Mouse (Mus musculus) bone marrow macrophage, adult 2 months (primary cell): Measurements from ENCODE around the gene Alk. TPM values are rescaled to one million over a fixed set of nuclear protein-coding genes. Genes with fewer than 3 reads are reported as not detected.

Experiments
- H3K27ac ChIP-seq: 2 replicates; pipeline ENCODE4 v1.5.1; 2012; ENCODE audit warnings: low read depth, low read length; ENCODE audit not compliant: insufficient read depth
- H3K4me1 ChIP-seq: 2 replicates; pipeline ENCODE4 v1.6.1; 2012; ENCODE audit warnings: low read length; ENCODE audit not compliant: control insufficient read depth, insufficient read depth
- H3K4me3 ChIP-seq: 2 replicates; pipeline ENCODE4 v1.5.1; 2012; ENCODE audit warnings: mild to moderate bottlenecking, low read length, moderate library complexity; ENCODE audit not compliant: insufficient read depth
- CTCF ChIP-seq: IDR thresholded peaks from 2 replicates; pipeline ENCODE4 v1.5.1; 2012; ENCODE audit warnings: low read depth, mild to moderate bottlenecking, low read length, moderate library complexity
- POLR2A ChIP-seq: IDR thresholded peaks from 2 replicates; pipeline ENCODE4 v1.6.1; 2012; ENCODE audit warnings: mild to moderate bottlenecking, low read depth, low read length, borderline replicate concordance
- polyA plus RNA-seq: library from polyadenylated mRNA; stranded (reverse); fragments of >200 nt; gene quantifications from 2 replicates; pipeline ENCODE4 v1.2.4, GENCODE M21; 2012; ENCODE audit not compliant: missing spikeins, insufficient read depth, insufficient read length

The Alk gene
- polyA plus RNA-seq, 1 experiment = not detected

DNA sequence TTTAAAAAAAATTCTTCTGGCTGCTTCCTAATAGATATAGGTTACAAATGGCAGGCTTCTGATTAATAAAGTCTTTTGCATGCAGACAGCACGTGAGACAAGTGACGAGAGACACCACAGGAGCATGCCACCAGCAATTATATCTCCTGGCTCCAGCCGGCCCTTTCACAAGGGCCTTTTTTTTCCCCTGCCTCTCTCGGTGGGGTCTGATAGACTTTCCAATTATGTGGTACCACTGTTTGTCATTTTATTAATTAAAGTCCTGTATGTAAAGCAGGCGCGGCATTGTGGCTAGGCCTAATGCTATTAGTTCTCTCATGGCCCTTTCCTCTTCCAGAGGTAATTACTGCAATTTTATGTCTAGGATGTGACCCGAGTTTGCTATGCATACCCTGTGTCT, 630.7 kb downstream of the Alk start:
- Histone ChIP-seq H3K4me1 (no peaks in the 10 kb centered on the region), H3K4me3 (no peak overlapping the region), H3K27ac (no peak overlapping the region)
- TF ChIP-seq POLR2A (no peak), CTCF (no peak)

DNA sequence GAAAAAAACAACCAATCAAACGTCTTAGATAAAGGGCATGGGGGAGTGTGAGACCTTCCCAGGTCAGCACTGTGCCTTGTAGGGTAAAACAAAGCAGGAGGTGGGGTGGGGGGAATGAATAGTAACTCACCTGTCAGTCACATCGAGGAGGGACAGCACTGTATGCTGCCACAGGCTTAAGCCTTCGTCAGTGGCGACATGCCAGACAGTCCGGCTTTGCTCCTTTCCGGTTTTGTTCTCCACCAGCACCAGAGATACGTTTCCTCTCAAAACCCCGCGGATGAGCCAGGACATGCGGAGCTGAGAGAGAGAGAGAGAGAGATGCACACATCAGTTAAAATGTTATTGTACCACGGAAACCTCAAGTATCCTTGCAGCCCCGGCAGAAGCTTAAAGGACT, 637.1 kb downstream of the Alk start:
- H3K27ac ChIP-seq = no peak overlapping the region
- no peak for TF ChIP-seq CTCF
- TF ChIP-seq POLR2A = no peak
- H3K4me1 ChIP-seq = no peaks in the 10 kb centered on the region
- no peak overlapping the region for H3K4me3 ChIP-seq

DNA sequence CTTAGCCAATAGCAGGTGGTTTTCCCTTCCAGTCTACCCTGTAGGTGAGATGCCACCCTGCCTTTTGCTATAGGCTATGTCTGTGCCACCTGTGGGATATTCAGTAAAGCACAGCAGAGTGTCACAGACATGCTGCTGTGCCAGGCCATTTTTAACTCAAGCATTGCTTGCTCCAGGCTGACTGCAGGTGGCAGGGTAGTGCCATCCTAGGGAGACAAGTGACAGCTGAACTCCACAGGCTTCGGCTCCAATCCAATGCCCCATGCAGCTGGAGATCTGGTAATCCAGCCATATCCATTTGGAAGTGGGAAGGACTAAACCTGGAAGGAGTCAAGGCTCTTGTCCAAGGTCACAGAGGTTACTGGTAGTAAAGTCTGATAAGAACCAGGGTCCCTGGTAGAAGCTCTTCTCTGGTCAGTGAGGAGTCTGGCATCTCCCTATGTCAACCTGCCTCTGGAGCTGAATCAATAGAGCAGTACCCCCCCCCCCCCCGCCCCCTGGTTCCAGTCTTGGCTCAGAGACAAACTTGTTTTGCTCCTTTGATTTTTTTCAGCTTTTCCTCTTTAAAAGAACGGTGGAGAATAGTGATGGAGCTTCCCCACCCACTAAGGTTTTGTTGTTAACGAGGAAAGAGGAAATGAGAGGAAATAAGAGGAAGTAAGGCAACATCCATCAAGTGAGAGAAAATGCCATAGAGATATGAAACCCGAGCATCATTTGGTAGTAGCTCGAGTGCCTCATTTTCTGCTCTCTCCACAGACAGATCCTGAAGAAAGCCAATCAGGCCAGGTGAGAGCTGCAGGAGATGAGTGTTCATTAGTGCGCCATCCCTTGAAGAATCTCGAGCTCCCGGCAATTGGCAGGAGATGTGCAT, 638.5 kb downstream of the Alk start:
- Histone ChIP-seq H3K4me3 (no peak overlapping the region), H3K4me1 (no peaks in the 10 kb centered on the region), H3K27ac (no peak overlapping the region)
- TF ChIP-seq CTCF (no peak), POLR2A (no peak)

DNA sequence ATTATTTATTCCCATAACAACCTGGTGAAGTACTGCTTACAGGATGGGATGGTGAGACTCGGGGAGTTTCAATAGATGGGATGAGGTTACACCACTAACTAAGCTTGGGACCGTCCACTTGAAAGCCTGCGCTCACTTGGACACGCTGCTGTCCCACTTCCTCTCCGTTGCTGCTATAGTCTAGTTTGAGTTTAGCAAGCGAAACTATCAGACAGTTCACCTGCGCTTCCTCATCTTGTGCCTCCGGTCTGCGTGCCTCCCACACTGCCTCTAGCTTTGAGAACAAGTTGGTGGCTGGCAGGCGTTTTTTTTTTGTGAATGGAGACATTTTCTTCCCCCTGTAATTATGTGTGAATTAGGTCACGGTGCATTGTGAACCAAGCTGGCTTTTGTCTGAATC, 639.8 kb downstream of the Alk start:
- H3K4me3 ChIP-seq = no peak overlapping the region
- H3K4me1 ChIP-seq = no peaks in the 10 kb centered on the region
- TF ChIP-seq POLR2A (no peak), CTCF (no peak)
- H3K27ac ChIP-seq = no peak overlapping the region

DNA sequence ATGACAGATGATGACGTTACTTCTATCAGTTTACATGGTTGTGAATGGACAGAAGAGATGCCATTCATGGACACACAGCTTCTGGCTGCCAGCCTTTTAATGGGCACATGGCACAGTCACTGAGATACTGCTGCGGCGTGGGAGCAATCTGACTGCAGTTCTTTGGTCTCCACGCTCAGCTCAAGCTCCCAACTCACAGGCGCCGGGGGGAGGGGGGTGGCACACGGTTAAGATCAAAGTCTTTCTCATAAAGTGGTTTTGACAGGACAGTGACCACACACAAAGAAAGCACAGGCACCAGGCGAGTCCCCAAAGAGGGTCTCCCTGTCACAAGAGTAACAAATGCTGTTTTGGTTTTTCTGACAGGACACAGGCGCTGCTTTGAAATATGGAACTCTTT, 641.7 kb downstream of the Alk start:
- no peak overlapping the region for H3K4me3 ChIP-seq
- H3K27ac ChIP-seq = no peak overlapping the region
- no peaks in the 10 kb centered on the region for H3K4me1 ChIP-seq
- TF ChIP-seq CTCF (no peak), POLR2A (no peak)

DNA sequence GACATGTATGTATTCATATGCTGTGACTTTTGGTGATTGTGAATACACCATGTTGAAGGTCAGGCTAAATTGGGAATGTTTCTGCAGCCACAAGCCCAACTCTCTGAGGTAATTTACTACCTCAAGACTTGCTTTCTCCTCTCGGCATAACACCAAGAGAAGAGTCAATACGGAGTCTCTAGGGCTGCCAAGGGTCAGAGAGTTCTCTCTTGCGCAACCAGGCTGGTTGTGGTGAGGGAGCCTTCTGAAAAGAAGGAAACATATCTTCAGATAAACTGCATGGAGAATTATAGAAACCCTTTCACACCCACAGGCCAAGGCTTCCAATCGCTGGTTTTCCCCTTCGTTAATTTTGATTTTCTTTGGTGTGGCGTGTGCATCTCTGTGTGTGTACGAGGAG, 649.4 kb downstream of the Alk start:
- Histone ChIP-seq H3K27ac (no peak overlapping the region), H3K4me1 (no peaks in the 10 kb centered on the region), H3K4me3 (no peak overlapping the region)
- TF ChIP-seq POLR2A (no peak), CTCF (no peak)

DNA sequence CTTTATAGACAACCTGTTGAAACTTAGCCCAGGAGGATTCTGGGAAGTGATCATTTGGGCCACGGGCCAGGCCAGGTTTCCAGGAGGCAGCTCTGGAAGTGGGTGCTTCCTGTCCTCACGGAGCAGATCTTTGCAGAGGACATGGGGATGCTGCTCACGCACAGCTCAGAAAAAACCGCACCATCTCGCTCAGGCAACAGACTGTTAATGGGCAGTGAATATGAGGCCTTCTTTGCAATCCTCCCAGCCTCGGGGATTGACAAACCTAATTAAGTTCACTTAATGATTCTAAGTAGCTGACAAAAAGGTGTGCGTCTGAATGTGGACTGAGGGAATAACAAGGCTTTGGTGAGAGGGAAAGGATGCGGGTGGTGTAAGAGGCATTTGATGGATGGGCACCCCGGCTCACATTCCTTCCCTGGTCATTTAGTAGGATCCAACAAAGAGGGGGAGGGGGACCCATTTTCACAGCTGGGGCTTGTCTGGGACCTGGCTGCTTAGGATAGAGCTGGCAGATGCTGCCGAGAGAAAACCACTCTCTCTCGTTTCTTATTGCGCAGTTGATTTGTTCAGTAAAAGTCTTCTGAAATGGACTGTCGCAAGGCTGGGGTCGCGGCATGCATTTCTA, 650.1 kb downstream of the Alk start:
- no peak for TF ChIP-seq CTCF
- TF ChIP-seq POLR2A = no peak
- H3K4me3 ChIP-seq = no peak overlapping the region
- no peak overlapping the region for H3K27ac ChIP-seq
- no peaks in the 10 kb centered on the region for H3K4me1 ChIP-seq

DNA sequence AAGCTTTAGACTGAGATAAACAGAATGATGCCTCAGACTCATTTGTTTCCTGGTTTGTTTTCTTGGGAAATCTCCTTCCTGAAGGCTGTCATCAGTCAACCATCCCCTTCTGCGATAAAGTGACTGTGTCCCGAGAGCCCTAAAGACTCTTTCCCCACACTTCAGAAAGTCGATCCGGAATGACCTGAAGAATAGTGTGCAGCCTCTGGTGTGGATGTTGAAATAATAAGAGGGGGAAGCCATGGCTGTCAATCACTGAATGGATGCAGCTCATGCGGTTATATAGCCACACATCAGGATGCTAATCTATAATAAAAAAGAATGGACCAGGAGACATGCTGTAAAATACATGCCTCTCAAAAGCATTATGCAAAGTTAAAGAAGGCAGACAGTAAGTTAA, 653.5 kb downstream of the Alk start:
- TF ChIP-seq CTCF (no peak), POLR2A (no peak)
- no peaks in the 10 kb centered on the region for H3K4me1 ChIP-seq
- H3K27ac ChIP-seq = no peak overlapping the region
- no peak overlapping the region for H3K4me3 ChIP-seq

DNA sequence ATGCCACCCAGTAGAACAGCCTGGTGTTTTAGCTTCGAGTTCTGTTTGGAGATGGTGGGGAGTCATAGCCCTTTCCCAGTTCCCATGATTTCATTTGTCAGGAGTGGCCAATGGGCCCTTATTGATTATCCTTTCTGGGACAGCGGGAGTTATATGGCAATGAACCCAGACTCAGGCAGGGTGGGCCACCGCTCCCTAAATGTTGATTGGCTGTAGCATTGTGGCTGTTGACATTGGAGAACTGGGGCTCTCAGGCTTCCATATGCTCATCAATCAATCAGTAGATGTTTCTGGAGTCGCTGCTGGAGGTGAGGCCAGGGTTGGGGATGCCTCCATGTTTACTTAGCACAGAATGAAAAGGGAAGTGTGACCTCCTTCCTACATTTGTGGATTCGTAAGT, 655.7 kb downstream of the Alk start:
- TF ChIP-seq CTCF = no peak
- no peak overlapping the region for H3K4me3 ChIP-seq

DNA sequence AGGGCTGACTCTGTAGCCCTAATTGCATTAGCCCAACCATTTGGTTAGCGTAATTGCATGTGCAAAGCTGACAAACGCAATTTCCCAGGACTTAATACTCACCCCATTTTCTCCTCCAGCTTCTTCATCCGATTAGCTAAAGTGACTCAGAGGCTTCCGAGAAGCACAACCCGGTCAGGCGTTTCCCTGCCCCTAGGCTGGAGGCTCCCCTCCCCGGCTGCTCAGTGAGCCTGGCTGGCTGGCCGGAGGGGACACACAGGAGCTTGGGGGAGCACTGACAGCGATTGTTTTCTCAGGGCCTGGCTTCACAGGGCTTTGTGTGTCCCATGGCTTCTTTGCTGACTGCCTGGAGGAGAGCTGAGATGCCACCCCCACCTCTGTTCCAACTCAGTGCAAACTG, 657.0 kb downstream of the Alk start:
- H3K4me1 ChIP-seq = no peaks in the 10 kb centered on the region
- TF ChIP-seq CTCF = no peak
- TF ChIP-seq POLR2A = no peak
- H3K27ac ChIP-seq = no peak overlapping the region
- H3K4me3 ChIP-seq = no peak overlapping the region

More for the DNA sequence above, 655.7 kb downstream of the Alk start:
- no peak overlapping the region for H3K27ac ChIP-seq
- no peaks in the 10 kb centered on the region for H3K4me1 ChIP-seq

DNA sequence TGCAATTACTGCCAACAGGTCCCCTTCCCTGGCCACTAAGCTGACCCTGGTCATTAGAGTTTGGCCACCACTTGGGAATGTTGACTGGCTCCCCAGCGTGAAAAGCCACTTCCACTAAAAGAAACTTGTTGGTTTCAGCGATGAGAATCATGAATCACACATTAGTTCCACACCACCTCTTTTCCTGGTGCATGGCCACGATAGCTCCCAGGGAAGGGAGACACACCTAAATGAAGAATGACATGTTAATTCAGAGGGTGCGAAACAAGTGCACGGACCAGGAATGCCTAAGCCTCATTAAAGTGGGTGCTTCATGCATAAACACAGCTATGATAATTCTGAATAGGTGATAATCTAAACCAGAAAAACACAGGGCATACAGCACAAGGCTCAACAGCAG, 660.4 kb downstream of the Alk start:
- Histone ChIP-seq H3K4me1 (no peaks in the 10 kb centered on the region), H3K4me3 (no peak overlapping the region), H3K27ac (no peak overlapping the region)
- TF ChIP-seq POLR2A = no peak
- no peak for TF ChIP-seq CTCF
